Mouse (Mus musculus): Measurements from ENCODE around the gene Plekha4.
"Not testable (repeated sequence)": the region's sequence is repeated elsewhere in the genome, so short reads cannot be mapped to it uniquely, and the experiment has no call there.

The Plekha4 gene

DNA sequence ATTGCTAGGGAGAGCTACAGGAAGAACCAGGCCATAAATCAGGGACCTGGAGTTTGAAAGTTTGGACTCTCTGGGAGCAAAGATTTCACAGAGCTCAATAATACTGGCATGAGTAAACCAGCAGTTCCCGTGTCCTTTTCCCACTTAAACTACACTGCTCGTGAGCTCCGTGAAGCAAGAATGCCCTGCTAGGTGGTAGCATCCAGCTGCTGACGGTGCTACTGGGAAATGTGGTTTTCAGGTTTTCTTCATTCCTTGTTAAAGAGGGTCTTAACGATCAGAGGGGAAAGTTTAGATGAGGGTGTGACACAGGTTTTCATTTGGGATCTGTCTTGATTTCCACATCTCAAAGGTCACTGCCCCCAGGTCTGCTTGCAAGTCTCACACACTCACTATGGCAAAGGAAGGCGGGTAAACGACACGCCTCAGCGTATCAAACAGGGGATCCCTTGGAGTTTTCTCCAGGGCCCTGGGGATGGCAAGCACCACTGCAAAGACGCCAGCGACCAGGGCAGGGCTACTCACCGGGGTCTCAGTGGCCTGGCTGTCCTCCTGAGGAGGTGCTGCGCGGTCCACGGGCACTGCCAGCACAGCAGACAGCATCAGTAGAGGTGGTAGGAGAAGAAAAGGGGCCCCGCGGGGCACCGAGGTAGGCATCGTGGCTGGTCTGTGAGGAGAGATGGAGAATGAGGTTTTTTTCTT lies 16.8 kb upstream of the Plekha4 start:
- DNase-seq (ENCODE audit: low spot score): no peak

DNA sequence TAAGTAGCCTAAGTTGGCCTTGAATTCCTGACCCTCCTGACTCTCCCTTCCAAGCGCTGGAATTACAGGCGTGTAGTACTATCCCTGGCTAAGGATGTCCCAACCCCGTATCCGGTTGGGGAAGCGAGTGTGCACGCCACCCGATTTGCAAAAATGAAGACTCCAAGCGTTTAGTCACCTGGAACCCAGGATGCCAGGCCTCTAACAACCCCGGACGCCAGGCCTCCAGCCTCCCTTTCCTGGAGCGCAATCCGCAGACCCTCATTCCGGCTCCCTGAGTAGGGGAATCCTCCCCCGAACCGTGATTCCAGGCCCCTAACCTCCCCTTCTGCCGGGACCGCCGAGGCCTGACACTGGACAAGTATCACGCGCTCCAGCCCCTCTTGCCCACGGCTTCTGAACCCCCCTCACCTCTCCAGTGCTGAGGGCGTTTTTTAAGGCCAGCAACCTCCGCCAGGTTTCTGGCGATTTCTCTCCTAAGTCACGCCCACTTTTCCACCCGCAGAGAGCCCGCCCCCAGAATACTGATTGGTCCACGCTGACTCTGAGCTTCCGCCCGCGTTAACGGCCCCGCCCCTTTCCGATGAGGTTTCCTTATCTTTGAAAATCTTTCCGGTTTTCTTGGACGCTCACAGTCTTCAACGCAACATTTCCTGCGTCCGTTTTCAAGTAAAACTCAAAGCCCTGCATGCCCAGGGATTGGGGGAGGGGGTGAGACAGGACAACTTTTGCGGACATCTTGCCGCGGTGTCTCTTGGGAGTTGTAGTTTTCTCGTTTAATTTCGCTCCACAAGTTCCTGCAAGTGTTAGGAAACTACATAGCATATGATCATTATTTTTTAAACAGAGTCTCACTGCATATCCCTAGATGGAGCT lies 16.0 kb upstream of the Plekha4 start, which contains the start of gene Nucb1:
Nucb1 (minus strand) TSS at position 495 of the 876 bp plus-strand sequence.
- peak; percentile 96 for DNase-seq (ENCODE audit: low spot score)

DNA sequence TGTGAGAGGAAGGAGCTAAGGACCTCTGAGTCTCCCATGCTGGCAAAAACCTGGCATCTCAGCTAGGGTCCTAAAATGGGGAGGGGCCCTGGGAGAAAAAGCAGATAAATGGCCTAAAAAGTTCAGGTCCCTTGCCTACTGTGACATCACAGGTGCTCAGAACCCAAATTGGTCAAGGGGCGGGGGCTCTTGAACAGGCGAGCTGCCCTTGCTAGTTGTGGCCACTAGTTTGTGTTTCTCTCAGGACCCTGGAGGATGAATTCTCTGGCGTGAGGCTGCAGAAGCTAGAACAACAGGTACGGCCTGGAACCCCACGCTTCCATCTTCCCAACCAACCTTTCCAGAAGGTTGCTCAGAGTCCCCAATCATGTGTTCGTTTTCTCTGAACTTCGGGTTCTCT lies 11.7 kb upstream of the Plekha4 start:
- no peak for DNase-seq (ENCODE audit: low spot score)

DNA sequence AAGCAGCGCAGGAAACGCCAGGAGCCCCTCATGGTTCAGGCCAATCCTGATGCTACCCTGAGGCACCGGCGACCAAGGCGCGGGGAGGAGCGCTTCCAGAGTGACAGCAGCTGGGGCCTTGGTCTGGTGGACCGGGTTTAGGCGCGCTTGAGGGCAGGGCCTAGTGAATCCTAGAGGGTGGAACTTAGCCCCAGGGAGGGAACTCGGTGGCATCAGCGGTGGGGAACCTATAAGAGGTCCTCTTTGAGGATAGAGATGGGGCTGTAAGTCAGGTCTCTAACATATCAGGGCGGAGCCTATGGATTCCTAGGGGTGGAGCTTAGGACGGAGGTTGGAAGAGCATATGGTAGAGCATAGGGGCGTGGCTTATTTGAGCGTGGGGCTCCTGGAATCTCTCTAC lies 10.7 kb upstream of the Plekha4 start:
- no peak for DNase-seq (ENCODE audit: low spot score)

DNA sequence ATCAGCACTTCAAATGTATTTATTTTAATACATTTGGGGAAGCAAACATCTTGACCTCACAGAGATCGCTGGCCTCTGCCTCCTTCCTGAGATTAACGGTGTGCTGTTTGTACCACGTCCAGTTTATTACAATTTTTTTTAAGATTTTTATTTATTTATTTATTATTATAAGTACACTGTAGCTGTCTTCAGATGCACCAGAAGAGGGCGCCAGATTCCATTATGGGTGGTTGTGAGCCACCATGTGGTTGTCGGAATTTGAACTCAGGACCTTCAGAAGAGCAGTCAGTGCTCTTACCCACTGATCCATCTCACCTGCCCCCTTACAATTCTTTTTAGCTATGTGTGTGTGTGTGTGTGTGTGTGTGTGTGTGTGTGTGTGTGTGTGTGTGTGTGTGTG lies 9.3 kb upstream of the Plekha4 start:
- DNase-seq (ENCODE audit: low spot score): not testable (repeated sequence)

DNA sequence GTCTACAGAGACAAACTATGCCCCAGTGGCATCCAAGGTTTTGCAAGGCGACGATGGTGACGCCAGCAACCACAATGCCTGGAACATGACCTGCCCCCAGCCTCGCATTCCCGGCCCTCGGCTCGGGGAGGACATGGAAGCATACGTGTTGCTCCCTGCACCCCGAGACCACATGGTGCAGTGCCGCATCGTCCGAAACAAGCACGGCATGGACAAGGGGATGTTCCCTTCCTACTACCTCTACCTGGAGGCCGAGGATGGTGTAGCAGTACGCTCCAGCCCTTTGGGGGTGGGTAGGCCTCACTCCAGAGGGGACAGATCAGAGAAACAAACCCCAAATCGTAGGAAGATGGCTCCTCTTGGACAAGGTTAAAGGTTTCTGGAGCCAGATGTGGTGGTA lies 7.5 kb upstream of the Plekha4 start:
- DNase-seq (ENCODE audit: low spot score): no peak

DNA sequence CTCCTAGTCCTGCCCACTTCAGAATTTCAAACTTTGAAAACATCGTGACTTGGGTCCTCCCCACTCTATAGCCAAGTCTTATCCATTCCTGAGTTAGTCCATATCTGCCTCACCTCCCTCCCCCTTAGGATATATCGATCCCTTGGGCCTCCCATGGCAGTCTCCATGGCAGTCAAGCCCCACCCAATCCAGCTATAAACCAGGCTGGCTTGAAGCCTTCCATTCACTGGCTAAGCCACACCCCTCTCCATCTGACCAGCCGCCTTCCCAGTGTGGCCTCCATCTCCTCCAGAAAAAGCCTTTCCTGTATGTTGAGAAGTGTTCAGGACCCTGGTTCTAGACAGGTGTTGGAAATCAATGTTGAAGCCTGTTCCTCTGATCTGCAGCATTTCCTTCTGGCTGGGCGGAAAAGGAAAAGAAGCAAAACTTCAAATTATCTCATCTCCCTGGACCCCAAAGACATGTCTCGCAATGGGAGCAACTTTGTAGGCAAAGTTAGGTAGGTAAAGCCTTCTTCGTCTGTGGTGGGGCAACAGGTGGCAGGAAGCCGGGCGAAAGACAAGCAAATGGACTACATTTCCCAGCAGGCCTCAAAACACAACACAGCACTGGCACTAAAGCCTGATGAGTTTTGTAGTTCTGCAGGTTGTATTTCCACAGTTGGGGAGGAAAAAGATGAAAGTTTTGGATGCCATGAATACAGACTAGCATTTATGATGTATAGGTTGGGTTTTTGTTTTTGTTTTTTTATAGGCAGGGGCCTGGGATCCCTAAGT lies 6.6 kb upstream of the Plekha4 start:
- DNase-seq (ENCODE audit: low spot score): no peak

DNA sequence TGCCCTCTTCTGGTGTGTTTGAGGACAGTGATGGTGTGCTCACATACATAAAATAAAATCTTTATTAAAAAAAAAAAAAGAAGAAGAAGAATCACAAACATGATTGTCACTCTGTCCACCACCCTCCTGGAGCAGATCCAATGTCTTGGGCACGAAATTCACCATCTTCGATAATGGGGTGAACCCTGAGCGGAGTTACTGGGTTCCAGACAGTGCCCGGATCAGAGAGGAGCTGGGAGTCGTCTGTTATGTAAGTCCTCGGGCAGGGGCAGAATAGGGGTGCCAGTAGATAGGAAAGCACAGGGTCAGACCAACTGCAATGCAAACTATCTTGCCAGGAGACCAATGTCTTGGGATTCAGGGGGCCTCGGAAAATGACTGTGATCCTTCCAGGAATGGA lies 5.5 kb upstream of the Plekha4 start:
- no peak for DNase-seq (ENCODE audit: low spot score)

DNA sequence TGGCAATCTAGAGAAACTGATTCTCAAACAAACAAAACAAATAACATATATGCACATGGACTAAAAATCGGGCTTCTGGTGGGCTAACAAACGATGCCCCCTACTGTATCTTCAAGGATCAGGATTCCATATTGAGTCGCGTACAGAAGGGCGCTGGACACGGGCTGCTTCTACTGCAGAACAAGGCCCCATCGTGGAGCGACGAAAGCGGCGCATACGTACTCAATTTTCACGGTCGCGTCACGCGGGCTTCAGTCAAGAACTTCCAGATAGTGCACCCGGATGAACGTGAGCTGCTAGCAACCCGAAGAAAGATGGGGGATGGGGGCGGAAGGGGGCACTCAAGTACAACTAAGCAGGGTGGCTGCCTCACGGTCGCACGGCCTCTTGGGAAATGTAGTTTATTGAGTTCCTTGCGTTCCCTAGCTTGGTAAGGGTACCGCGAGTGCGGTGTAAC lies 4.4 kb upstream of the Plekha4 start:
- DNase-seq (ENCODE audit: low spot score): peak; percentile 93

DNA sequence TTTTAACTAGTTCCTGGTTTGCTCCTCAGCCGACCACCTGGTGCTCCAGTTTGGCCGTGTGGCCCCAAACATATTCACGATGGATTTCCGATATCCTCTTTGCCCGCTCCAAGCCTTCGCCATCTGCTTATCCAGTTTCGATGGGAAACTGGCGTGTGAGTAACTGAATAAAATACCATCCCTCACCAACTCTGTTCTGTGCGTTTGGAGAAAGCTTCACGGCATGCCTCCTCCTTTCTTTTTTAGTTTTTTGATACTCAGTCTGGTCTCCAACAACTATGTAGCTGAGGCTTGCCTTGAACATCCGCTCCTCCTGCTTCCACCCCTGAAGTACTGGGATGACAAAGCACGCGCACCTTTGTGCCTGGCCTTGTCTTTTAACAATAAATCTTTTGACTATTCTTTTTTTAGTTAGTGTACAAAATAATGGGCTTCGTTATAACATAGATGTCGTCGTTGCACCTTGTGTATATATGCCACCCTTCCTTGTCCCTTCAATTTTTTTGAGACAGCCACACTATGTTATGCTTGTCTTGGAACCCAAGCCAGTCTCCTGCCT lies 3.9 kb upstream of the Plekha4 start:
- no peak for DNase-seq (ENCODE audit: low spot score)

DNA sequence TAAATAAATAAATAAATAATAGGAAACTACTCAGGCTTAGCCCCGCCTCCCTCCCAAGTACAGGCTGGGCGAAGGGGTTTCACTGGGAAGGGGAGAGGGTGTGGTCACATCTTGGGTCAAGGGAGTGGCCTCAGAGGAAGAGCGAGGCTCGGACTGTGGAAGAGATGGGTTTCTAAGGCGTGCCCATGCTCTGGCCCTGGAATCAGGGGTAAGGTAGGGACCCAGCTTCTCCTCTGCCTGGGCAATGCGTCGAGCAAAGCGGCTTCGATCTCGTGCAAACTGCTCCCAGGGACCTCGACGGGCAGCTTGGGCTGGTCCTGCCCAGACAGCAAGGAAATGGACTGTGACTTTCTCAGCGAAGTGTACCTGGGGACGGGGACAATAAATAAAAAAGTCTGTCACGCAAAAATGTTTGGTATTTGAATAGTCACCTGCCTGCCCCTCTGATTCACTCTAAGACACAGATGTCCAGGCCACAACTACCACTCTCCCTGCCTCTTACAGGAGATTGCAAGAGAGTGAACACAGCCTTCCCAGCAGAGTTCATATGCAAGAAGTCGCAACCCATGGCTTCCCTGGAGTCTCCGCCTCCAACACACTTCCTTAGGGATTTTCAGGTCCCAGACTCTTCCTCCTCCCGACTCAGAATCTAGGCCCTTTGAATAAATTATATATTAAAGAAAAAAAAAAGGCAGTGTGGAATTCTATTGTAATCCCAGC lies 3.0 kb upstream of the Plekha4 start:
- no peak for DNase-seq (ENCODE audit: low spot score)

DNA sequence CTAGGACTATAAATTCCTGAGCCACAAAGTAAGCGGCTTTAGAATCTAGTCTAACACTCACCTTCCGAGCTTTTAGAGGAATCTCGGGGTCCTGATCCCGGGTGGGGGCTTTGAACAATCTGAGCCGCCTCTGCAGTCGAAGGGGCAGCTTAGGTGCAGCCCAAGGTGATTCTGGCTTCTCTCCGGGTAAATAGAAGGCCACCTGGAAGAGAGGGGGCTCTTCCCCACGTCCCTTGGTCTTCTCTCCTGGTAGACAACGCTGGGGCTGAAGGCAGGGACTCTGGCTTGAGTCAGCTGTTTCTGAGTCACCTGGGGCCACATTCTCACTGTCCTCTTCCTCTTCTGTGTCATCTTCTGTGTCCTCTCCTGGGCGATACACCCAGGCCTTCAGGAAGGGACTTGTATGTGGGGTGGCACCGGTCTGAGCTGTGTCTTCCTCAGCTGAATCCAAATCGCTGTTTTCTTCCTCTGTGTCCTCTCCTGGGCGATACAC lies 2.4 kb upstream of the Plekha4 start:
- no peak for DNase-seq (ENCODE audit: low spot score)

DNA sequence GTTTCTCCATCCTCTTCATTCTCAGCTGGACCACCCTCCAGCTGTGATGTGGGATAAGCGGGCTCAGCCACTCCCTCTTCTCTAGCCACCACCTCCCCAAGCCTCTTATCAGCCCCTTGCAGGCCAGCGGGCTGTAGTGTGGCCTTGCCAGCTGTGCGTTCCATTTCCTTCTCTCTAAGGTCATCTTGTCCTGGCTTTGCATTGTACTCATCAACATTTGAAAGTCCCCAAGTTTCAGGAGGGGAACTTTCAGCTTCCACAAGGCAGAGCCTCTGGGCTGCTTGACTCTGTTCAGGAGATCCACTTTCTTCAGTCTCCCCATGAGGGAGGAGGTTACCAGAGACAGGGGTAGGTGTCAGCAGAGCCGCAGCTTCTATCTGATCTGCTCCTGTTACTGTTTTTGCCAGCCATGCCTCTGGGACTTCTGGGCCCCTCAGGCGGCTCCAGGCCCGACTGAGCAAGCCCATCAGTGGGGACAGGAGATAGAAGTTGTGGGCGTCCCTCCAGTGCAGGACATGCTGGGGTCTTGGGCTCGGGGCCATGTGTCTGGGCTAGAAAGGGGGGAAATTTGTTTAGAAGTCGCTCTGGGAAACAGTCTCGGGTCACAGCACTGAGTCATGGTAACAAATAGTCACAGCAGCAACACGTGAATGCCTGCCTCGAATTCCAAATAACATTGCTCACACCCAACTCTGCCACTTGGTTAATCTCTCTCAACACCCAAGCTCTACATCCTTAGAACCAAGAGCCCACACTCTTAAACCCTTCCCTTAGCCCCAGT lies 1.1 kb upstream of the Plekha4 start:
- peak; percentile 62 for DNase-seq (ENCODE audit: low spot score)

DNA sequence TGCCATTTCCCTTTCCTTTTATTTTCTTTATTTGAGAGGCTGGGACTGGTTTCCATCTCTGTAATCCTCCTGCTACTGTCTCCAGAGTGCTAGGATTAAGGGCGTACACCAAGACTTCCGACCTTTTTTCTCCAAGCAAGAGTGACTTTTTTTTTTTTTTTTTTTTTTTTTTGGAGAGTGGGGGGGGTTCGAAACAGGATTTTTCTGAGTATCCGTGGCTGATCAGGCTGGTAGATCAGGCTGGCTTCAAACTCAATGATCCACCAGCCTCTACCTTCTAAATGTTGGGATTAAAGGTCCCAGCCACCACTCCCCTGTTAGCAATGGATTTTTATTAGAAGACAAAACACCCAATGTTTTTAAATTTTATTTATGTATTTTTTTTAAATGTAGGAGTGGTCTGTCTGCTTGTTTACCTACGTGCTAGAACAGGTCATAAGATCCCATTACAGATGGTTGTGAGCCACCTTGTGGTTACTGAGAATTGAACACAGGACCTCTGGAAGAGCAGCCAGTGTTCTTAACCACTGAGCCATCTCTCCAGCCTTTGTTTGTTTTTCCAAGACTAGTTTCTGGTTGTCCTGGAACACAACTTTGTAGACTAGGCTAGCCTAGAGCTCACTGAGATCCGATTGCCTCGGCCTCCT lies 467 bp downstream of the Plekha4 start:
- DNase-seq (ENCODE audit: low spot score): peak; percentile 58

DNA sequence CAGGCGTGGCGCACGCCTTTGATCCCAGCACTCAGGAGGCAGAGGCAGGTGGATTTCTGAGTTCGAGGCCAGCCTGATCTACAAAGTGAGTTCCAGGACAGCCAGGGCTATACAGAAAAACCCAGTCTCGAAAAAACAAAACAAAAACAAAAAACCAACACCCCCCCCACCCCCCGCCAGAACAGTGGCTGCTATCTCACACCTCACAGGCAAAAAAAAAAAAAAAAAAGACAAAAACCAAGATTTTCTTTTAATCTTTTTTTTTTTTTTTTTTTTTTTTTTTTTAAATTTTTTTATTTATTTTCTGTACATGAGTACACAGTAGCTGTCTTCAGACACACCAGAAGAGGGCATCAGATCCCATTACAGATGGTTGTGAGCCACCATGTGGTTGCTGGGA lies 1.0 kb downstream of the Plekha4 start:
- not testable (repeated sequence) for DNase-seq (ENCODE audit: low spot score)

DNA sequence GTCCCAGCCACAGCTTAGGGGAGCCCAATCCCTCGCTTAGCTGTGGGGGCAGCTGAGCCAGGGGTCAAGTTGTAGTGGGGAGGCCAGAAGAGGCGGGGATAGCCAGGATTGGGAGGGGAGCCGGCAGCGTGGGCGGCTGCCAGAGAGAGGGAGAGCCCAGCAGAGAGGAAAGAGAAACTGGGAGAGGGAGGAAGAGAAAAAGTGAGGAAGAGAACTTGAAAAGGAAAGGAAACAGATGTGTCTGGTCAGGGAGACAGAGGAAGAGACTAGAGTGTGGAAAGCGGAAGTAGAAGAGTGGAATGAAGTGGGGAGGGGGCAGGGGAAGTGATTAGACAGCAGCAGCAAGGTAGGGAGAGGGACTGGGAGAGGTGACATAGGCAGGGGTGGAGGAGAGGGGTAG lies 3.3 kb downstream of the Plekha4 start:
- DNase-seq (ENCODE audit: low spot score): no peak

DNA sequence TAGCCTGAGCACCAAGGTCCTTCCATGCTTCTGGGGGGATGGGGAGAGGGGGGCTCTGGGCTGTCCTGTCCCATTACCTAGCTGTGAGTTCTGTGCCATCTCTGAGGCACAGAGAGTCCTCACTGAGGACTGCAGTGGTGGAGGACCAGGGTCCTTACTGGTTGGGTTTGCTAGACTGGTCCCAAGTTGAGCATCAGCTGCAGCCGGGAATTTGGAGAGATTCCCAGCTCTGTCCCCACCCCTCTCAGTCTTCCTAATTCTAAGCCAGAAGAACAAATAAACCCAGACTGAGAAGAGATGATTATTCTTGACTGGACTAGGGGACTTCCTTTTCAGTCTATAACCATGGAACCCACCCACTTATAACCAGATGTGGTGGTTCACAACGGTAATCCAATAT lies 4.5 kb downstream of the Plekha4 start:
- DNase-seq (ENCODE audit: low spot score): no peak

DNA sequence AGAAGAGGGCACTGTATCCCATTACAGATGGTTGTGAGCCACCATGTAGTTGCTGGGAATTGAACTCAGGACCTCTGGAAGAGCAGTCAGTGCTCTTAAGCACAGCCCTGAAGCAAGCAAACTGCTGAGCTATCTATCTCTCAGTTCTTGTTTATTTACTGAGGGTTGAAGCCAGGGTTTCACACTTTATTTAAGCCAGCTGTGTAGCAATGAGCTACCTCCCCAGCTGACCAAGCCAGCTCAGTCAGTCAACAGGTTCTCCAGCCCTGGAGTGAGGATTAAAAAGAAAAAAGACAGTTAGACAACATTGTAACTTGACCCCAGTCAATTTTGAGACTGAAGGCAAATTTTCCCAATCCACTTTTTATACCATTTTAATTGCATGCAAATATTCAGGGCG lies 9.5 kb downstream of the Plekha4 start:
- DNase-seq (ENCODE audit: low spot score): no peak

DNA sequence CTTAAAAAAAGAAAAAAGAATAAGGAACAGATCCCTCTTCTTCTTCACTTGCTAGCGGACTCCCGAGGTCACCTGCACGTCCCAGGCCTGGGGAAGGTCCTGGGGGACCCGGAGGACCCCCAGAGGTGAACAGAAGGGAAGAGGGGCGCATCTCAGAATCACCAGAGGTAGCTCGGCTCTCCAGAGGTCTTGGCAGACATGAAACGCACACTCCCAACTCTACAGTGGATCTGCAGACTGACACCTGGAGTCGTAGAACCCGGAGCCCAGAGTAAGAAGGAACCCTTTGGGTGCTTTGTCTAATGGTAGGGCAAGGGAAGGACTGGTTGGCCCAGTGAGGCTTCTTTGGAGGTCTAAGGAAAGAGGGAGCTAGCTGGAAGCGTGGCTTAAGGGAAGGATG lies 11.5 kb downstream of the Plekha4 start:
- no peak for DNase-seq (ENCODE audit: low spot score)
